Mouse (Mus musculus) megakaryocyte, embryonic 14.5 days (primary cell): Measurements from ENCODE around the gene Mat2b. TPM values are rescaled to one million over a fixed set of nuclear protein-coding genes. Genes with fewer than 3 reads are reported as not detected.

Experiments
- H3K27me3 ChIP-seq: replicated peaks from 2 replicates; pipeline ENCODE3; 2012; ENCODE audit warnings: inconsistent platforms
- H3K36me3 ChIP-seq: replicated peaks from 2 replicates; pipeline ENCODE3; 2012; ENCODE audit warnings: low read length, inconsistent platforms, mixed read lengths
- H3K4me1 ChIP-seq: 2 replicates; pipeline ENCODE4 v1.6.1; 2012; ENCODE audit warnings: inconsistent platforms
- H3K4me3 ChIP-seq: replicated peaks from 2 replicates; pipeline ENCODE3; 2012; ENCODE audit warnings: moderate library complexity, mild to moderate bottlenecking, inconsistent platforms
- H3K9me3 ChIP-seq: 2 replicates; pipeline ENCODE4 v1.6.1; 2012; ENCODE audit warnings: inconsistent platforms
- FLI1 ChIP-seq: IDR thresholded peaks from 2 replicates; pipeline ENCODE4 v1.6.1; 2012; ENCODE audit warnings: low read length, inconsistent platforms, mixed read lengths
- GATA1 ChIP-seq: IDR thresholded peaks from 3 replicates; pipeline ENCODE4 v1.6.1; 2012; ENCODE audit warnings: mixed read lengths, low read length, inconsistent platforms, borderline replicate concordance
- polyA plus RNA-seq: library from polyadenylated mRNA; stranded (reverse); fragments of >175 nt; gene quantifications from 2 replicates; pipeline ENCODE4 v1.2.3, GENCODE M21; 2012; ENCODE audit warnings: low replicate concordance; ENCODE audit not compliant: insufficient read depth

Mat2b gene
- polyA plus RNA-seq, 1 experiment = 31.2 TPM

GRCm38 (mm10) chr11:40694311-40695087 is 504 bp downstream of the Mat2b start:
- Histone ChIP-seq H3K4me1 (peaks cover 39% of the 10 kb centered on the region), H3K9me3 (peaks cover 1% of the 10 kb centered on the region), H3K27me3 (no peaks in the 10 kb centered on the region), H3K36me3 (peaks cover 10% of the 10 kb centered on the region), H3K4me3 (peak overlapping the region; percentile 94)
- TF ChIP-seq GATA1 (no peak), FLI1 (no peak)

GRCm38 (mm10) chr11:40693366-40693951 is 1.5 kb downstream of the Mat2b start:
- TF ChIP-seq FLI1 (no peak), GATA1 (no peak)
- Histone ChIP-seq H3K9me3 (no peaks in the 10 kb centered on the region), H3K27me3 (no peaks in the 10 kb centered on the region), H3K36me3 (peaks cover 11% of the 10 kb centered on the region), H3K4me1 (peaks cover 39% of the 10 kb centered on the region), H3K4me3 (peak overlapping the region; percentile 94)

- TF ChIP-seq GATA1 (no peak), FLI1 (no peak)
- peak overlapping the region; percentile 94 for H3K4me3 ChIP-seq
- H3K9me3 ChIP-seq = no peaks in the 10 kb centered on the region
- H3K27me3 ChIP-seq = no peaks in the 10 kb centered on the region
- H3K36me3 ChIP-seq = peaks cover 17% of the 10 kb centered on the region
- H3K4me1 ChIP-seq = peaks cover 33% of the 10 kb centered on the region
Observed at GRCm38 (mm10) chr11:40692511-40693365, 2.3 kb downstream of the Mat2b start.

- Histone ChIP-seq H3K27me3 (no peaks in the 10 kb centered on the region), H3K9me3 (no peaks in the 10 kb centered on the region)
Observed at GRCm38 (mm10) chr11:40692101-40692509, 2.9 kb downstream of the Mat2b start.

GRCm38 (mm10) chr11:40690444-40691127 is 4.4 kb downstream of the Mat2b start:
- Histone ChIP-seq H3K36me3 (peaks cover 39% of the 10 kb centered on the region), H3K9me3 (no peaks in the 10 kb centered on the region), H3K4me1 (peaks cover 36% of the 10 kb centered on the region), H3K27me3 (no peaks in the 10 kb centered on the region), H3K4me3 (peak overlapping the region; percentile 94)
- TF ChIP-seq FLI1 (no peak), GATA1 (no peak)

More at GRCm38 (mm10) chr11:40692101-40692509, 2.9 kb downstream of the Mat2b start:
- TF ChIP-seq GATA1 (no peak), FLI1 (no peak)
- peak overlapping the region; percentile 94 for H3K4me3 ChIP-seq
- H3K4me1 ChIP-seq = peaks cover 32% of the 10 kb centered on the region
- H3K36me3 ChIP-seq = peaks cover 23% of the 10 kb centered on the region

GRCm38 (mm10) chr11:40683295-40683694 is 11.7 kb downstream of the Mat2b start:
- no peaks in the 10 kb centered on the region for H3K9me3 ChIP-seq
- TF ChIP-seq FLI1 (no peak), GATA1 (no peak)
- peaks cover 99% of the 10 kb centered on the region for H3K36me3 ChIP-seq

GRCm38 (mm10) chr11:40682456-40682855 is 12.5 kb downstream of the Mat2b start:
- peaks cover 2% of the 10 kb centered on the region; the same call in 1 of the 2 replicates for H3K9me3 ChIP-seq
- H3K4me3 ChIP-seq = no peak overlapping the region
- H3K27me3 ChIP-seq = no peaks in the 10 kb centered on the region
- TF ChIP-seq FLI1 (no peak), GATA1 (no peak)
- peaks cover 99% of the 10 kb centered on the region for H3K36me3 ChIP-seq
- peaks cover 10% of the 10 kb centered on the region for H3K4me1 ChIP-seq

More at GRCm38 (mm10) chr11:40683295-40683694, 11.7 kb downstream of the Mat2b start:
- peaks cover 10% of the 10 kb centered on the region for H3K4me1 ChIP-seq
- no peak overlapping the region for H3K4me3 ChIP-seq
- H3K27me3 ChIP-seq = no peaks in the 10 kb centered on the region

GRCm38 (mm10) chr11:40677169-40677568 is 17.8 kb downstream of the Mat2b start:
- Histone ChIP-seq H3K27me3 (no peaks in the 10 kb centered on the region), H3K4me1 (no peaks in the 10 kb centered on the region), H3K9me3 (peaks cover 6% of the 10 kb centered on the region; the same call in 1 of the 2 replicates), H3K36me3 (peaks cover 58% of the 10 kb centered on the region), H3K4me3 (no peak overlapping the region)
- TF ChIP-seq GATA1 (no peak), FLI1 (no peak)
